Mouse (Mus musculus): Measurements from ENCODE around the gene Gm3854. TPM values are rescaled to one million over a fixed set of nuclear protein-coding genes. Genes with fewer than 3 reads are reported as not detected.
"Not testable (repeated sequence)": the region's sequence is repeated elsewhere in the genome, so short reads cannot be mapped to it uniquely, and the experiment has no call there.

The Gm3854 gene
- polyA plus RNA-seq, 1 experiment = not detected

DNA sequence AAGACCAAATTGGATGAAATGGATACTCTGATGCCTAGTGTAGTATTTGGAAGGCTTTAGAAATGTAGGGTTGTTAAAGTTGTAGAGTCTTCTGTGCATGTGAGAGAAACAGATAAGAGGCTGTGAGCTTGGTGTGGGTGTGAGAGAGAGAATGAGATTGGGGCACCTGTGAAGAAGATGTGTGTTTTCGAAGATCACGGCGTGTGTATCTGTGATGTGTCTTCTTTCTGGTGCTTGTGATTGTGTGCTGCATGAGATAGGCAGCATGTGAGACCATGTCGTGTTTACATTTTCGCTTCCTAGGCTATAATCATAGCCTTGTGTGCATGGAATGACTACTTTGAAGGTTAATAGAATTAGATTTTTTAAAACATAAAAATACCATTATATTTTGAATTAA, 23.6 kb downstream of the Gm3854 start:
- WGBS = 90% methylated on average over 5 of the region's 5 CpGs
- no peak overlapping the region for H3K4me3 ChIP-seq (ENCODE audit: low read depth, low read length)

DNA sequence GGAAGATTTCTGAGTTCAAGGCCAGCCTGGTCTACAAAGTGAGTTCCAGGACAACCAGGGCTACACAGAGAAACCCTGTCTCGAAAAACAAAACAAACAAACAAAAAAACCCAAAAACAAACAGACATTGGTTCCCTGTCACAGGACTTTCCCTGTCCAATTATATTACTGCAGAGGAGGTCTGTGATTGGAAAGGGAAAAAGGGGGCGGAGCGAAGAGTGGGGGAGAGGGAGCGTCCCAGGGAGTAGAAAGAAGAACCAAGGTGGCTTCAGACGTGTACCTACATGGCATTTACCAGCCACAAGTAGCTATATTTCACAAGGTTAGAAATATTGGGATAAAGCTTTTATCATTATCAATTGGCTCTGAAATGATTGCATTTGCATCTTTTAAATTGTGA, 24.6 kb downstream of the Gm3854 start:
- H3K27ac ChIP-seq (ENCODE audit: insufficient read depth, low read depth, low read length); H3K4me3 ChIP-seq (ENCODE audit: low read depth, low read length); H3K36me3 ChIP-seq (ENCODE audit: control insufficient read depth, insufficient read depth, low read length); H3K27me3 ChIP-seq (ENCODE audit: control insufficient read depth, insufficient read depth, low read length); H3K4me1 ChIP-seq (ENCODE audit: control insufficient read depth, insufficient read depth, insufficient read length, low read length): not testable (repeated sequence)
- WGBS = 83% methylated on average over 5 of the region's 5 CpGs

More for the DNA sequence above, 23.6 kb downstream of the Gm3854 start:
- no peaks in the 10 kb centered on the region for H3K36me3 ChIP-seq (ENCODE audit: control insufficient read depth, insufficient read depth, low read length)
- H3K27ac ChIP-seq (ENCODE audit: insufficient read depth, low read depth, low read length) = no peak overlapping the region
- H3K4me1 ChIP-seq (ENCODE audit: control insufficient read depth, insufficient read depth, insufficient read length, low read length) = no peaks in the 10 kb centered on the region; the same call in 1 of the 2 replicates
- no peaks in the 10 kb centered on the region for H3K27me3 ChIP-seq (ENCODE audit: control insufficient read depth, insufficient read depth, low read length)
- no peak for TF ChIP-seq CTCF (IDR thresholded peaks at IDR 0.05; ENCODE audit: extremely low read depth, insufficient read length, insufficient replicate concordance, low read depth, low read length)
- TF ChIP-seq POLR2A (IDR thresholded peaks at IDR 0.05; ENCODE audit: low read depth, low read length) = no peak

DNA sequence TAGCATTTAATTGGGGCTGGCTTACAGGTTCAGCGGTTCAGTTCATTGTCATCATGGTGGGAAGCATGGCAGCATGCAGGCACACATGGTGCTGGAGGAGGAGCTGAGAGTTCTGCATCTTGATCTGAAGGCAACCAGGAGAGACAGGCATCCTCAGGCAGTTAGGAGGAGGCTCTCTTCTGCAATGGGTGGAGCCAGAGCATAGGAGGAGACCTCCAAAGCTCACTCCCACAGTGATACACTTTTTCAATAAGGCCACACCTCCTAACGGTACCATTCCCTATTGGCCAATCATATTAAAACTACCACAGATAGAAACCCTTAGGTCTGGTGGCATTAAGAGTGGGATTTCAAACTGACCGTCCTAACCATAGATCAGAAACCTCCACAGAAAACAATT, 25.9 kb downstream of the Gm3854 start:
- WGBS = 79% methylated on average over 3 of the region's 3 CpGs
- Histone ChIP-seq H3K36me3 (ENCODE audit: control insufficient read depth, insufficient read depth, low read length) (no peaks in the 10 kb centered on the region), H3K4me1 (ENCODE audit: control insufficient read depth, insufficient read depth, insufficient read length, low read length) (no peaks in the 10 kb centered on the region), H3K27ac (ENCODE audit: insufficient read depth, low read depth, low read length) (no peak overlapping the region), H3K27me3 (ENCODE audit: control insufficient read depth, insufficient read depth, low read length) (no peaks in the 10 kb centered on the region), H3K4me3 (ENCODE audit: low read depth, low read length) (no peak overlapping the region)
- TF ChIP-seq POLR2A (IDR thresholded peaks at IDR 0.05; ENCODE audit: low read depth, low read length) = no peak
- TF ChIP-seq CTCF (IDR thresholded peaks at IDR 0.05; ENCODE audit: extremely low read depth, insufficient read length, insufficient replicate concordance, low read depth, low read length) = no peak

DNA sequence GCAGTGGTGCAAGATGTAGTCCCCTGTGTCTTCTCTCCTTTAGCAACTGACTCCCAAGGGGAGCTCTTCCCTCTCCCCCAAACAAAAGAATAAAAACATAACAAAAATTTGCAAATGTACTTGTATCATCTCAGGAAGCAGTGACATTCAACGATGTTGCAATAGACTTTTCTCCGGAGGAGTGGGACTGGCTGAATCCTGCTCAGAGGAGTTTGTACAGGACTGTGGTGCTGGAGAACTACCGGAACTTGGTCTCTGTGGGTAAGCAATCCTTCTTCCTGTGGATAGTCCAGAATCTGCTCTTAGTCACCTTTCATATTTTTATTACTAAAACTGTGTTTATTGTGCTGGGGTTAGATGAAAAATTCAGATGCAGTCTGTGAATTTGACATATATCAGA, 29.4 kb downstream of the Gm3854 start:
- no peak overlapping the region for H3K27ac ChIP-seq (ENCODE audit: insufficient read depth, low read depth, low read length)
- H3K36me3 ChIP-seq (ENCODE audit: control insufficient read depth, insufficient read depth, low read length) = no peaks in the 10 kb centered on the region
- WGBS = 89% methylated on average over 3 of the region's 3 CpGs
- H3K4me3 ChIP-seq (ENCODE audit: low read depth, low read length) = no peak overlapping the region
- H3K4me1 ChIP-seq (ENCODE audit: control insufficient read depth, insufficient read depth, insufficient read length, low read length) = no peaks in the 10 kb centered on the region
- H3K27me3 ChIP-seq (ENCODE audit: control insufficient read depth, insufficient read depth, low read length) = no peaks in the 10 kb centered on the region
- TF ChIP-seq CTCF (IDR thresholded peaks at IDR 0.05; ENCODE audit: extremely low read depth, insufficient read length, insufficient replicate concordance, low read depth, low read length) = no peak
- TF ChIP-seq POLR2A (IDR thresholded peaks at IDR 0.05; ENCODE audit: low read depth, low read length) = no peak

DNA sequence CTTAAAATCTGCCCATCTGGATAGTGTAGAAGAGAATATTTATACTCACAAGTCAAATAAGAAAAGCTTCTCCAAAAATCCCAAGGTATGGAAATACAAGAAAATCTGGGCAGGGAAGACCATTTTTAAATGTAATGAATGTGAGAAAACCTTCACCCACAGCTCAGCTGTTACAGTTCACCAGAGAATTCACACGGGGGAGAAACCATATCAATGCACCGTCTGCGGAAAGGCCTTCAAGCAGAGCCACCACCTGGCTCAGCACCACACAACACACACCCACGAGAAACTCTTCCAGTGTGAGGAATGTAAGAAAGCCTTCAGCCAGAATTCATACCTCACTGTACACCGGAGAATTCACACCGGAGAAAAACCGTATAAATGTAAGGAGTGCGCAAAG, 34.9 kb downstream of the Gm3854 start:
- H3K27ac ChIP-seq (ENCODE audit: insufficient read depth, low read depth, low read length) = no peak overlapping the region
- H3K27me3 ChIP-seq (ENCODE audit: control insufficient read depth, insufficient read depth, low read length) = no peaks in the 10 kb centered on the region
- TF ChIP-seq CTCF (IDR thresholded peaks at IDR 0.05; ENCODE audit: extremely low read depth, insufficient read length, insufficient replicate concordance, low read depth, low read length) (no peak), POLR2A (IDR thresholded peaks at IDR 0.05; ENCODE audit: low read depth, low read length) (no peak)
- H3K4me1 ChIP-seq (ENCODE audit: control insufficient read depth, insufficient read depth, insufficient read length, low read length) = peaks cover 3% of the 10 kb centered on the region
- H3K4me3 ChIP-seq (ENCODE audit: low read depth, low read length) = no peak overlapping the region
- no peaks in the 10 kb centered on the region for H3K36me3 ChIP-seq (ENCODE audit: control insufficient read depth, insufficient read depth, low read length)
- WGBS = 80% methylated on average over 8 of the region's 8 CpGs

DNA sequence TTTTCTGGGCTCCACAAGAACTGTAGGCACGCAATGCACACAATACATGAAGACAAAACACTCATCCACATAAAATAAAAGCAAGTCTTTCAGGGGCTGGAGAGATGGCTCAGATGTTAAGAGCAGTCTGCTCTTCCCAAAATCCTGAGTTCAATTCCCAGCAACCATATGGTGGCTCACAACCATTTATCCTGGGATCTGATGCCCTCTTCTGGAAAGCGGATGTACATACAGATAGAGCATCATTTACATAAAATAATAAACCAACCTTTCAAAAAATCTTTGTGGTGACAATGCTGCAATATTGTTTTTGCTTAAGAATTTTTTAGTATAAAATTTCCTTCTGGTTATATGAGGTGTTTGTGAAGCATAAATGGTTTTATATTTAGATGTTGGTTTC, 37.9 kb downstream of the Gm3854 start:
- H3K4me1 ChIP-seq (ENCODE audit: control insufficient read depth, insufficient read depth, insufficient read length, low read length) = peaks cover 5% of the 10 kb centered on the region
- no peak for TF ChIP-seq CTCF (IDR thresholded peaks at IDR 0.05; ENCODE audit: extremely low read depth, insufficient read length, insufficient replicate concordance, low read depth, low read length)
- no peak for TF ChIP-seq POLR2A (IDR thresholded peaks at IDR 0.05; ENCODE audit: low read depth, low read length)
- 85% methylated on average over 2 of the region's 2 CpGs for WGBS

DNA sequence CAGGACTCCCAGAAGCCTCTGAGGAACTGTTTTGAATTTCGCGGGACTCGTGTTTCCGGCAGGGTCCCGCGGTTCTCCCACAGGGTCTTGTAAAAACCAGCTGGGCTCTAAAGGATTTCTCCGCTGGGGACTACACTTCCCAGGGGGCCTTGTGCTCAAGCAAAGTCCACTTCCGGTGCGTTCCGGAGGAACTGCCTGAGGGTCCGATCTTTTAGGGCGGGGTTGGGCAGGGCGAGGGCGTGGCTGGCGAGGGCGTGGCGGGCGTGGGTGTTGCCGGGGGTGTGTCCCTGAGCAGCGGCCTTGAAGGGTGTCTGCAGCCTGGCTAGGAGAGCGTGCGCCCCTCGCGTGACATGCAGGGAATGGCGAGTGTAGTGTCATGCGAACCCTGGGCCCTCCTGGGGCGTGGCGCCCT, 39.5 kb downstream of the Gm3854 start, which contains the start of gene Zfp28:
TSS of gene Zfp28 (plus strand) at position 252 of the 412 bp plus-strand sequence.
- no peaks in the 10 kb centered on the region for H3K36me3 ChIP-seq (ENCODE audit: control insufficient read depth, insufficient read depth, low read length)
- H3K27ac ChIP-seq (ENCODE audit: insufficient read depth, low read depth, low read length) = no peak within 1 kb of the TSS
- no peaks in the 10 kb centered on the region for H3K27me3 ChIP-seq (ENCODE audit: control insufficient read depth, insufficient read depth, low read length)
- 0% methylated on average over 28 of the region's 28 CpGs for WGBS
- H3K4me1 ChIP-seq (ENCODE audit: control insufficient read depth, insufficient read depth, insufficient read length, low read length) = peaks cover 5% of the 10 kb centered on the region
- TF ChIP-seq POLR2A (IDR thresholded peaks at IDR 0.05; ENCODE audit: low read depth, low read length) (no peak), CTCF (IDR thresholded peaks at IDR 0.05; ENCODE audit: extremely low read depth, insufficient read length, insufficient replicate concordance, low read depth, low read length) (no peak)
- H3K4me3 ChIP-seq (ENCODE audit: low read depth, low read length) = peak within 1 kb of the TSS; percentile 72

More for the DNA sequence above, 37.9 kb downstream of the Gm3854 start:
- no peak overlapping the region for H3K27ac ChIP-seq (ENCODE audit: insufficient read depth, low read depth, low read length)
- H3K27me3 ChIP-seq (ENCODE audit: control insufficient read depth, insufficient read depth, low read length) = no peaks in the 10 kb centered on the region
- no peaks in the 10 kb centered on the region for H3K36me3 ChIP-seq (ENCODE audit: control insufficient read depth, insufficient read depth, low read length)
- no peak overlapping the region for H3K4me3 ChIP-seq (ENCODE audit: low read depth, low read length)

DNA sequence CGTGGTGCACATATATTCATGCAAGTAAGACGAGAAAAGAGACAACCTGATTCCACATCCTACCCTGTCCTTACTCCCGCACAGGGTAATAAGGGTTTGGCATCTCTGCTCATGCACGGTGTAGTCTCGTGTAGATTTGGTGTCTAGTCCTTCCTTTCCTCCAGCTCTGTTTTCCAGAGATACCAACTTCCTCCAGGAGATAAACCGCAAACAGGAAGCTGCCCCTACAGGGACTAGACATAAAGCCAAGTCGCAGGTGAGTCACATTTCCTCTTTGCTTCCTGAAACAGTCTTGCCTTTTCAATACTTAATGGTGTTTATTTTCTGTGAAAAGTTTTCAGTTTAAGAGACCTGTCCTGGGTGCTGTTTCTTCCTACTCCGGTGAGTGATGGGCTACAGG, 40.5 kb downstream of the Gm3854 start:
- Histone ChIP-seq H3K4me3 (ENCODE audit: low read depth, low read length) (no peak overlapping the region), H3K27me3 (ENCODE audit: control insufficient read depth, insufficient read depth, low read length) (no peaks in the 10 kb centered on the region)
- WGBS = 68% methylated on average over 8 of the region's 8 CpGs

More for the DNA sequence above, 40.5 kb downstream of the Gm3854 start:
- no peak for TF ChIP-seq CTCF (IDR thresholded peaks at IDR 0.05; ENCODE audit: extremely low read depth, insufficient read length, insufficient replicate concordance, low read depth, low read length)
- TF ChIP-seq POLR2A (IDR thresholded peaks at IDR 0.05; ENCODE audit: low read depth, low read length) = no peak
- Histone ChIP-seq H3K27ac (ENCODE audit: insufficient read depth, low read depth, low read length) (no peak overlapping the region), H3K36me3 (ENCODE audit: control insufficient read depth, insufficient read depth, low read length) (no peaks in the 10 kb centered on the region), H3K4me1 (ENCODE audit: control insufficient read depth, insufficient read depth, insufficient read length, low read length) (peaks cover 5% of the 10 kb centered on the region)

All from small intestine, adult 2 months (tissue).